Mouse (Mus musculus): ENCODE measurements around the gene Dnaja3. TPM values are rescaled to one million over a fixed set of nuclear protein-coding genes. Genes with fewer than 3 reads are reported as not detected.
"Not testable (repeated sequence)": the region's sequence is repeated elsewhere in the genome, so short reads cannot be mapped to it uniquely, and the experiment has no call there.

The Dnaja3 gene
- total and polyA plus RNA-seq, 2 experiments from 2014 or later = 99.6 to 103 TPM

DNA sequence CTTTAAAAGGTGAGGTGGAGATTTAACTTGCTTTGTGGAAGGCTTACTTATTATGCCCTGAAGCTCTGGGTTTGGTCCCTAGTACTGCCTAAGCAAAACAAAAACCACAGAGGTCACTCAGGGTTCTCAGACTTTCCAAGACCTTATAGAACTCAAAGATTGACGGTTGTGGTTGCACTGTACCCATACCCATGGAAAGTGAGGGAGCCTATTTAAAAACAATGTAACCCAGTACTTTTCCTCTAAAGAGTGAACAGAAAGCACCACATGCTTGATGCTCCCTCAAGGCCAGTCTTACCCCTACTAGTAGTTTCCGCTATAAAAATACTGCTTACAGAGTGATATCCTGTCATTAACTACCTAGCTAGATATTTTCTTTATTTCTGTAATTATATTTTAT, 96.5 kb downstream of the Dnaja3 start:
- WGBS = 85% methylated on average over 2 of the region's 2 CpGs
- TF ChIP-seq EP300 (IDR thresholded peaks at IDR 0.05; ENCODE audit: low read depth) (no peak), CTCF (IDR thresholded peaks at IDR 0.05; ENCODE audit: low read depth) (no peak)
- no peaks in the 10 kb centered on the region for H3K36me3 ChIP-seq (replicated peaks; ENCODE audit: control insufficient read depth, insufficient read depth, low read length)

DNA sequence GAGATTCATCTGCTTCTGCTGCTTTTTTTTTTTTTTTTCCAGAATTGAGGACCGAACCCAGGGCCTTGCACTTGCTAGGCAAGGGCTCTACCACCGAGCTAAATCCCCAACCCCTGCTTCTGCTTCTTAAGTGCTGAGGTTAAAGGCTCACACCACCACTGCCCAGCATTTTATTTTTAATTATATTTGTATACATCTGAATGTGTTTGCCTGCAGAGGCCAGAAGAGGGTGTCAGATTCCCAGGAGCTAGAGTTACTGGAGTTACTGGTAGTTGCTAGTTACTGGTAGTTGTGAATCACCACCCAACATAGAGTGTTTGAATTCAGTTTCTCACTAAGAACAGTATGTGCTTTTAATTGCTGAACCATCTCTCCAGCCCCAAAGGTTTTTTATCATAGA, 100.2 kb downstream of the Dnaja3 start:
- H3K27me3 ChIP-seq (ENCODE audit: control insufficient read depth, insufficient read depth, low read length) = no peaks in the 10 kb centered on the region
- no peaks in the 10 kb centered on the region for H3K4me1 ChIP-seq (ENCODE audit: control insufficient read depth, insufficient read depth)
- DNase-seq (ENCODE audit: low spot score) (no peak), ATAC-seq (ENCODE audit: insufficient read depth, low read depth) (no peak)
- no peak overlapping the region for H3K4me2 ChIP-seq (ENCODE audit: low read depth, low read length)
- no peaks in the 10 kb centered on the region for H3K36me3 ChIP-seq (replicated peaks; ENCODE audit: control insufficient read depth, insufficient read depth, low read length)
- 86% methylated on average over 2 of the region's 2 CpGs for WGBS
- no peaks in the 10 kb centered on the region for H3K9me3 ChIP-seq (replicated peaks; ENCODE audit: control insufficient read depth, low read length)
- H3K9ac ChIP-seq (replicated peaks; ENCODE audit: low read depth, low read length) = no peak overlapping the region
- TF ChIP-seq CTCF (IDR thresholded peaks at IDR 0.05; ENCODE audit: low read depth) (no peak), EP300 (IDR thresholded peaks at IDR 0.05; ENCODE audit: low read depth) (no peak)
- no peak overlapping the region for H3K27ac ChIP-seq (ENCODE audit: low read depth)
- no peak overlapping the region for H3K4me3 ChIP-seq (ENCODE audit: low read depth, low read length)

More for the DNA sequence above, 96.5 kb downstream of the Dnaja3 start:
- no peak overlapping the region for H3K4me3 ChIP-seq (ENCODE audit: low read depth, low read length)
- DNase-seq (ENCODE audit: low spot score) (no peak), ATAC-seq (ENCODE audit: insufficient read depth, low read depth) (no peak)
- no peak overlapping the region for H3K27ac ChIP-seq (ENCODE audit: low read depth)
- no peak overlapping the region for H3K4me2 ChIP-seq (ENCODE audit: low read depth, low read length)
- no peak overlapping the region for H3K9ac ChIP-seq (replicated peaks; ENCODE audit: low read depth, low read length)
- H3K4me1 ChIP-seq (ENCODE audit: control insufficient read depth, insufficient read depth) = no peaks in the 10 kb centered on the region
- no peaks in the 10 kb centered on the region for H3K9me3 ChIP-seq (replicated peaks; ENCODE audit: control insufficient read depth, low read length)
- H3K27me3 ChIP-seq (ENCODE audit: control insufficient read depth, insufficient read depth, low read length) = no peaks in the 10 kb centered on the region

DNA sequence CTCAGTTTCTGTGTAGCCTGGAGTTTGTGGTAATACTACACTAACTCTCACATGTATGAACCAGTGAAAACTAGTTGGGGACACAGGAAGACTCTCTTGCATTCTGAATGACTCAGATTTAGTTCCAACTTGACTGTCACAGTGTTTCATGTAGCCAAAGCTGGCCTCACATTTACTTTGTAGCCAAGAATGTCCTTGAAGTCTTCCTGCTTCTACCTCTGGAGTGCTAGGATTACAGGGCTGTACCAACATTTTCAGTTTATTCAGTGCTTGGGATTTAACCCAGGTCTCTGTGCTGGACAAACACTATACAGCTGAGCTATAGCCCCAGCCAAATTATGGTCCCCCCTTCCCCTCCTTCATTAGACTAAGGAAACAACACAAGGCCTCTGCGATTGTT, 102.4 kb downstream of the Dnaja3 start:
- no peaks in the 10 kb centered on the region for H3K9me3 ChIP-seq (replicated peaks; ENCODE audit: control insufficient read depth, low read length)
- ATAC-seq (ENCODE audit: insufficient read depth, low read depth) (no peak), DNase-seq (ENCODE audit: low spot score) (no peak)
- H3K4me2 ChIP-seq (ENCODE audit: low read depth, low read length) = no peak overlapping the region
- no peaks in the 10 kb centered on the region for H3K36me3 ChIP-seq (replicated peaks; ENCODE audit: control insufficient read depth, insufficient read depth, low read length)
- no peaks in the 10 kb centered on the region for H3K27me3 ChIP-seq (ENCODE audit: control insufficient read depth, insufficient read depth, low read length)
- 100% methylated on average over 1 of the region's 1 CpGs for WGBS
- no peak for TF ChIP-seq EP300 (IDR thresholded peaks at IDR 0.05; ENCODE audit: low read depth)
- no peak for TF ChIP-seq CTCF (IDR thresholded peaks at IDR 0.05; ENCODE audit: low read depth)
- no peaks in the 10 kb centered on the region for H3K4me1 ChIP-seq (ENCODE audit: control insufficient read depth, insufficient read depth)
- H3K4me3 ChIP-seq (ENCODE audit: low read depth, low read length) = no peak overlapping the region
- H3K9ac ChIP-seq (replicated peaks; ENCODE audit: low read depth, low read length) = no peak overlapping the region
- H3K27ac ChIP-seq (ENCODE audit: low read depth) = no peak overlapping the region

DNA sequence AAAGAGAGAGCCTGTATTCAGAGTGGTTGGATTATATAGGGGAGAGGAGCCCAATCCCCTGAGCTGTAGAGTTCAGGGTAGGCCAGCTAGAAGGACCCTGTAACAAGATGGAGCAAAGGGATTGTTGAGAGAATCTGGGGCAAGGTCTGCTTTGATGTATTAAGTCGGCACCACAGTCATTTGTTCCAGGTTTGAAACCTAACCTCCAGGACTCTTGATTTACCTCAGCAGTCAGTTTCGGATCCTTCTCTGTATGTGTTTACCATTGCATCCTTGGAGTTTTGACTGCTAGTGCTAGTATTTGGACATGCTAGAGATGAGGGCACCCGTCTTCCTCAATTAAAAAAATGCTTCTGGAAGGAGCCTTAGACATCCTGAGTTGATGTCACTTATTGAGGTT, 112.4 kb downstream of the Dnaja3 start:
- WGBS = 95% methylated on average over 3 of the region's 3 CpGs
- peaks cover 10% of the 10 kb centered on the region for H3K36me3 ChIP-seq (replicated peaks; ENCODE audit: control insufficient read depth, insufficient read depth, low read length)
- H3K4me3 ChIP-seq (ENCODE audit: low read depth, low read length) = no peak overlapping the region
- DNase-seq (ENCODE audit: low spot score) (no peak), ATAC-seq (ENCODE audit: insufficient read depth, low read depth) (no peak)
- peaks cover 17% of the 10 kb centered on the region for H3K4me1 ChIP-seq (ENCODE audit: control insufficient read depth, insufficient read depth)
- H3K27me3 ChIP-seq (ENCODE audit: control insufficient read depth, insufficient read depth, low read length) = no peaks in the 10 kb centered on the region
- H3K9me3 ChIP-seq (replicated peaks; ENCODE audit: control insufficient read depth, low read length) = no peaks in the 10 kb centered on the region
- H3K4me2 ChIP-seq (ENCODE audit: low read depth, low read length) = no peak overlapping the region
- no peak for TF ChIP-seq CTCF (IDR thresholded peaks at IDR 0.05; ENCODE audit: low read depth)
- TF ChIP-seq EP300 (IDR thresholded peaks at IDR 0.05; ENCODE audit: low read depth) = no peak
- no peak overlapping the region for H3K27ac ChIP-seq (ENCODE audit: low read depth)
- no peak overlapping the region for H3K9ac ChIP-seq (replicated peaks; ENCODE audit: low read depth, low read length)

DNA sequence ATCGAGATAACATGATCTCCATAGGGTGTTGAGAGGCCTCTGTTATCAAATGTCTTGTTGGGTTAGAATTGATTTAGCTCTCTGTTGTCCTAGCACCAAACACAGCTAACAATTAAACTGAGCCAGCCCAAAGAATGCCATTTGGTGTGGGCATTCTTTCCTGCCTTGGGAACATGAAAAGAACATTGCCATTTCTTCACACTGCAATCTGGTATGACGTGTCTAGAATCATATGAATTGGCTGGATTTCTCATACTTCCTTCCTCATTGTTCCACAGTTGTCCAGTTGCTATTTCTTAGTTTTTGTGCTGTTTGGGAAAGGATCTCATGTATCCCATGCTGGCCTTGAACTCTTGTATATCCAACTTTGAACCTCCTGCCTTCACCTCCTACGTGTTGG, 114.3 kb downstream of the Dnaja3 start:
- Histone ChIP-seq H3K27me3 (ENCODE audit: control insufficient read depth, insufficient read depth, low read length) (no peaks in the 10 kb centered on the region), H3K9ac (replicated peaks; ENCODE audit: low read depth, low read length) (no peak overlapping the region), H3K36me3 (replicated peaks; ENCODE audit: control insufficient read depth, insufficient read depth, low read length) (peaks cover 10% of the 10 kb centered on the region), H3K4me1 (ENCODE audit: control insufficient read depth, insufficient read depth) (peaks cover 23% of the 10 kb centered on the region), H3K9me3 (replicated peaks; ENCODE audit: control insufficient read depth, low read length) (no peaks in the 10 kb centered on the region), H3K27ac (ENCODE audit: low read depth) (peak overlapping the region; percentile 43; the same call in 1 of the 2 replicates), H3K4me2 (ENCODE audit: low read depth, low read length) (no peak overlapping the region), H3K4me3 (ENCODE audit: low read depth, low read length) (no peak overlapping the region)
- ATAC-seq (ENCODE audit: insufficient read depth, low read depth) (no peak), DNase-seq (ENCODE audit: low spot score) (no peak)
- 75% methylated on average over 3 of the region's 3 CpGs for WGBS
- no peak for TF ChIP-seq EP300 (IDR thresholded peaks at IDR 0.05; ENCODE audit: low read depth)
- no peak for TF ChIP-seq CTCF (IDR thresholded peaks at IDR 0.05; ENCODE audit: low read depth)

DNA sequence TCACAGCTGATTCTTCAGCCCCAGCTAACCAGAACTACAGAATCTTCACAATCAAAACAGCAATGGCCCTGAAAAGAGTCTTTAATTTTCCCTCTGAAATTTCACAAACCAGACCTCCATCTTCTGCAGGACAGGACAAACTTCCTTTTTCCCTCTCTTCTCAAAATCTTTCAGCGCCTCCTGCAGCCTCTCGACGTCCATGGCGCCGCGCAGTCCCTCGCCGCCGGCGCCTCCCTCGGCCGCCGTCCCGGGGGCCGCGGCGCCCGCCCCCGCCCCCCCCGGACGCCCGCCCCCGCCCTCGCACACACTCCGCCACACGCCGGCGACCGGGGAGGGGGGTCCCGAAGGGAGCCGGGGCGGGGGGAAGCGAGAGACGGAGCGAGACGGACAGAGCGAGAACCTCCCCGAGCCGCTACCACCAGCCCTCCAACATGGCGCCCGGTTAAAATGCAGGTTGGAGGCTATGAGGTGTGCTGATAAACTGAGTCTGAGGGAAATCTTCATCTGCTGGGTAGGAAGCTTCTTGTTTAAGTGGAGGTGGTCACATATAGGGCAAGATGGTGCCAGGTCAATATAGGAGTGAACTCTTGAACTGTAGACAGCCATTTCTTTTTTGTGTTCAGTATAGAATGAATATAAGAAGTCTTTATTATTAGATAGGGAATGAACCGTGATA, 117.0 kb downstream of the Dnaja3 start:
- Histone ChIP-seq H3K4me3 (ENCODE audit: low read depth, low read length) (peak overlapping the region; percentile 55), H3K27ac (ENCODE audit: low read depth) (peak overlapping the region; percentile 70), H3K4me1 (ENCODE audit: control insufficient read depth, insufficient read depth) (peaks cover 23% of the 10 kb centered on the region), H3K4me2 (ENCODE audit: low read depth, low read length) (peak overlapping the region; percentile 60), H3K9ac (replicated peaks; ENCODE audit: low read depth, low read length) (peak overlapping the region; percentile 59)
- DNase-seq (ENCODE audit: low spot score); H3K9me3 ChIP-seq (replicated peaks; ENCODE audit: control insufficient read depth, low read length); H3K27me3 ChIP-seq (ENCODE audit: control insufficient read depth, insufficient read depth, low read length); H3K36me3 ChIP-seq (replicated peaks; ENCODE audit: control insufficient read depth, insufficient read depth, low read length): not testable (repeated sequence)
- peak; percentile 21 for TF ChIP-seq CTCF (IDR thresholded peaks at IDR 0.05; ENCODE audit: low read depth)
- WGBS = 2% methylated on average over 30 of the region's 42 CpGs
- peak; percentile 76 for ATAC-seq (ENCODE audit: insufficient read depth, low read depth)

Other genes with a start within 250 kb of the Dnaja3 start
- 19.0 and 22.2 TPM in 2 replicates for gene Adcy9, start 219.5 kb upstream of the Dnaja3 start, total RNA-seq (2014; rRNA removed; ENCODE audit: low replicate concordance)
- gene Adcy9, start 219.5 kb upstream of the Dnaja3 start, polyA plus RNA-seq (2015; fragmentation: Nextera tagmentation; extraction: Ambion mirVana) = 1.8 and 2.0 TPM in 2 replicates
- gene Srl, start 98.2 kb upstream of the Dnaja3 start, total RNA-seq (2014; rRNA removed; ENCODE audit: low replicate concordance) = 910 and 974 TPM in 2 replicates
- 346 and 419 TPM in 2 replicates for gene Srl, start 98.2 kb upstream of the Dnaja3 start, polyA plus RNA-seq (2015; fragmentation: Nextera tagmentation; extraction: Ambion mirVana)
- gene Tfap4, start 80.1 kb upstream of the Dnaja3 start, total RNA-seq (2014; rRNA removed; ENCODE audit: low replicate concordance) = 2.6 and 6.3 TPM in 2 replicates
- 2.9 and 3.4 TPM in 2 replicates for gene Tfap4, start 80.1 kb upstream of the Dnaja3 start, polyA plus RNA-seq (2015; fragmentation: Nextera tagmentation; extraction: Ambion mirVana)
- 25.3 and 25.4 TPM in 2 replicates for gene Glis2, start 45.3 kb upstream of the Dnaja3 start, total RNA-seq (2014; rRNA removed; ENCODE audit: low replicate concordance)
- 11.2 and 11.8 TPM in 2 replicates for gene Glis2, start 45.3 kb upstream of the Dnaja3 start, polyA plus RNA-seq (2015; fragmentation: Nextera tagmentation; extraction: Ambion mirVana)
- 23.9 and 74.9 TPM in 2 replicates for gene Pam16, start 15.0 kb upstream of the Dnaja3 start, total RNA-seq (2014; rRNA removed; ENCODE audit: low replicate concordance)
- 172 and 184 TPM in 2 replicates for gene Pam16, start 15.0 kb upstream of the Dnaja3 start, polyA plus RNA-seq (2015; fragmentation: Nextera tagmentation; extraction: Ambion mirVana)
- 38.7 and 64.8 TPM in 2 replicates for gene Vasn, start within 50 bp of the Dnaja3 start, total RNA-seq (2014; rRNA removed; ENCODE audit: low replicate concordance)
- 8.1 and 9.3 TPM in 2 replicates for gene Vasn, start within 50 bp of the Dnaja3 start, polyA plus RNA-seq (2015; fragmentation: Nextera tagmentation; extraction: Ambion mirVana)
- 17.2 and 17.8 TPM in 2 replicates for gene Coro7, start 39.8 kb downstream of the Dnaja3 start, total RNA-seq (2014; rRNA removed; ENCODE audit: low replicate concordance)
- gene Coro7, start 39.8 kb downstream of the Dnaja3 start, polyA plus RNA-seq (2015; fragmentation: Nextera tagmentation; extraction: Ambion mirVana) = 8.0 and 9.9 TPM in 2 replicates
- 12.4 and 21.1 TPM in 2 replicates for gene Nmral1, start 79.4 kb downstream of the Dnaja3 start, total RNA-seq (2014; rRNA removed; ENCODE audit: low replicate concordance)
- gene Nmral1, start 79.4 kb downstream of the Dnaja3 start, polyA plus RNA-seq (2015; fragmentation: Nextera tagmentation; extraction: Ambion mirVana) = 8.6 and 9.8 TPM in 2 replicates
- 53.1 and 56.8 TPM in 2 replicates for gene Hmox2, start 86.4 kb downstream of the Dnaja3 start, total RNA-seq (2014; rRNA removed; ENCODE audit: low replicate concordance)
- 87.0 and 91.1 TPM in 2 replicates for gene Hmox2, start 86.4 kb downstream of the Dnaja3 start, polyA plus RNA-seq (2015; fragmentation: Nextera tagmentation; extraction: Ambion mirVana)
- 149 and 160 TPM in 2 replicates for gene Cdip1, start 150.3 kb downstream of the Dnaja3 start, total RNA-seq (2014; rRNA removed; ENCODE audit: low replicate concordance)
- 121 and 123 TPM in 2 replicates for gene Cdip1, start 150.3 kb downstream of the Dnaja3 start, polyA plus RNA-seq (2015; fragmentation: Nextera tagmentation; extraction: Ambion mirVana)
- gene 4930562C15Rik, start 195.4 kb downstream of the Dnaja3 start, total RNA-seq (2014; rRNA removed; ENCODE audit: low replicate concordance) = not detected in 2 replicates
- 0.08 and 0.12 TPM in 2 replicates for gene 4930562C15Rik, start 195.4 kb downstream of the Dnaja3 start, polyA plus RNA-seq (2015; fragmentation: Nextera tagmentation; extraction: Ambion mirVana)
- 11.7 and 27.6 TPM in 2 replicates for gene Ubald1, start 240.3 kb downstream of the Dnaja3 start, total RNA-seq (2014; rRNA removed; ENCODE audit: low replicate concordance)
- gene Ubald1, start 240.3 kb downstream of the Dnaja3 start, polyA plus RNA-seq (2015; fragmentation: Nextera tagmentation; extraction: Ambion mirVana) = 18.3 and 18.8 TPM in 2 replicates
- gene Mgrn1, start 246.3 kb downstream of the Dnaja3 start, total RNA-seq (2014; rRNA removed; ENCODE audit: low replicate concordance) = 214 and 223 TPM in 2 replicates
- 138 and 159 TPM in 2 replicates for gene Mgrn1, start 246.3 kb downstream of the Dnaja3 start, polyA plus RNA-seq (2015; fragmentation: Nextera tagmentation; extraction: Ambion mirVana)

Data from heart, postnatal 0 days (tissue).